Mouse (Mus musculus) skeletal muscle tissue, adult 2 months (tissue): Measurements from ENCODE around the gene Rpgrip1.

Source experiments
- DNase-seq: peaks from one replicate; pipeline ENCODE4 v3.0.0-alpha.2; 2012; ENCODE audit warnings: low read depth, low spot score

Rpgrip1 gene

DNA sequence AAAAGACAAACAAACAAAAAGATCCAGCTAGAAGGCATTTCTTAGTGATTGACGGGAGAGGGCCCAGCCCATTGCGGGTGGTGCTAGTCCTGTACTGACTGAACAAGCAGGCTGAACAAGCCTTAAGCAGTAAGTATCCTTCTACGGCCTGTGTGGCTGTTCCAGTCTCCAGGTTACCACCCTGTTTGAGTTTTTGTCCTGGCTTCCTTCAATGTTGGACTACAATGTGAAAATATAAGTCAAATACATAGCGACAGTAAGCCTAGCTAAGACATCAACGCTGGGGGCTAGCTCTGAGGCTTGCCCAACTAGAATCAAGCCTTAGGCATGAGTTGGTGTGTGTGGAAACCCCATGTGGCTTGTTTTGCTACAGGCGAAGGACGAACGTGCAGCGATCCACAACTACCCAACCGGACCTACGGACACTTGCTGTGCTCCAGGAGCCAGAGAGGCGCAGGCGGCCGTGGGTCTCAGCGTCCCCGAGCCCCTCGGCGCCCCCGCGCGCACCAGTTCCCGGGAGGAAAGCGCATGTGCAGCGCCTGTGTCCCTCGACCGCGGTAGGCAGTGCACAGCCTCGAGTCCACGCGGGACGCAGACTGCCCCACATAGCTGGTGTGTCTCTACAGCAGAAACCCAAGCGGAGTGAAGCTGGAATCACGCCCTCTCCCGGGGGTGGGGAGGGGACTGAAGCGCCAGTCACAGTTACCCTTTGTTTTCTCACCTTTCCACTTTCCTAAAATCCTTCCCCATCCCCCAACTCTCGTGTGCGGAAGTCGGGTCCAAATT is 8.5 kb downstream of the Rpgrip1 start:
- DNase-seq, result no peak

DNA sequence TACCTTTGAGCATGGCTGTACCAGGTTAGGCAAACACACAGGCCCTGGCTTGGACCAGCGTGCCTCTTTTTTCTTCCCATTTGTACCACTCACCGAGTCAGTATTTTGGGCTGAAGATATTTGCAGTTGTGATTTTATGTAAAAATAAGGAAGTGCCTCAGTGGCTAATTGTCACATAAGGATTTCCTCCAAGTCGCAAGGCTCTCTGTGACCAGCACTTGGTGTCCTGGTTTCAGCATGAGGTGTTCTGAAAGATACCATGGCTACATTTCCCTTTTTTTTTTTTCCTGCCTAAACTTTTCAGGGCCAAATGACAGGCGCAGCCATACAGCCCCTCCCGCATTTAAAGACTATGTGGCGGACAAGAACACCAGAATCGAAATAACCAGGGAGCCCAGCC is 9.7 kb downstream of the Rpgrip1 start:
- DNase-seq, result no peak

DNA sequence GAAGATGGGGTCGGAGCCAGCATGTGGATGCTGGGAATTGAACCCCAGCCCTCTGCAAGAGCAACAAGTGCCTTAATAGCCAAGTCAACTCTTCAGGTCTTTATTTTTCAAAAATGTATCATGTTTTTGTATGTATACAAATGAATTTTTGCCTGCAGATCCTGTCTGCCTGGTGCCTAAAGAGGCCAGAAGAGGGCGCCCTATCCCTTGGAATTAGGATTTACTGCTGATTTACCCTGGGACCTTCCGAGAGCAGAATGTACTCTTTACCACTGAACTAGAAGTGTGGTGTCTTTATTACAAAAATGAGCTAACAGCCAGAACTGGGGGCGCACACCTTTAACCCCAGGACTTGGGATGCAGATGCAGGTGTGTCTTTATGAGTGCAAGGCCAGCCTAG is 13.4 kb downstream of the Rpgrip1 start:
- peak; percentile 28 for DNase-seq

DNA sequence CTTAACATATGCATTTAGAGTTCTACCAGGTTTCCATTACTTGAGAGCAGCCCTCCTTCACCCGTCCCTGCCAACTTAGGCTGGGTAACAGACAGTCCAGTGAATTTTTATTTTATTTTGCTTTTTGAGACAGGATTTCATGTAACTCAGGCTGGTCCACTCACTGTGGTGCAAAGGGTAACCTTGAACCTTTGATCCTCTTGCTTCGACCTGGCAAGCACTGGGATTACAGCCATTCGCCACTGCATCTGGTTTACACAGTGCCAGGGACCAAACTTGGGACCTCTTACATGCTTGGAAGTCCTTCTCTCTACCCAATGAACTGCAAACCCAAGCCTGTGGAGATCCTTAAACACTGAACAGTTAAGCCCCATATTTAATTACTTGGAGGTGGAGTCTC is 14.1 kb downstream of the Rpgrip1 start:
- no peak for DNase-seq

DNA sequence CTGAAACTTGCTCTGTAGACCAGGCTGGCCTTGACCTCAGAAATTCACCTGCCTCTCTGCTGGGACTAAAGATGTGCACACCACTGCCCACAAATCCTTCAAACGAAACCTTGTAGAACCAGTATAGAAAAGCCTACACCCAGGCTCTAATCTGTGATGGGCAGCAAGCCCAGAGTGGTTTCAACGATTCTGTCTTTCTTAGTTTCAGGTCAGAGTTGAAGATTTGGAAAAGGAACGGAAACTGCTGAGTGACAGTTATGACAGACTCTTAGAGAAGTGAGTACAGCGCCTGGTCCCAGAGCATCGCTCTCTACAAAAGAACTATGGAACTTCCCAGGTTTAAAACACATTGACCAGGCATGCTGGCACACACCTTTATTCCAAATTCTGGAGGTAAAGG is 23.1 kb downstream of the Rpgrip1 start:
- DNase-seq, result no peak

DNA sequence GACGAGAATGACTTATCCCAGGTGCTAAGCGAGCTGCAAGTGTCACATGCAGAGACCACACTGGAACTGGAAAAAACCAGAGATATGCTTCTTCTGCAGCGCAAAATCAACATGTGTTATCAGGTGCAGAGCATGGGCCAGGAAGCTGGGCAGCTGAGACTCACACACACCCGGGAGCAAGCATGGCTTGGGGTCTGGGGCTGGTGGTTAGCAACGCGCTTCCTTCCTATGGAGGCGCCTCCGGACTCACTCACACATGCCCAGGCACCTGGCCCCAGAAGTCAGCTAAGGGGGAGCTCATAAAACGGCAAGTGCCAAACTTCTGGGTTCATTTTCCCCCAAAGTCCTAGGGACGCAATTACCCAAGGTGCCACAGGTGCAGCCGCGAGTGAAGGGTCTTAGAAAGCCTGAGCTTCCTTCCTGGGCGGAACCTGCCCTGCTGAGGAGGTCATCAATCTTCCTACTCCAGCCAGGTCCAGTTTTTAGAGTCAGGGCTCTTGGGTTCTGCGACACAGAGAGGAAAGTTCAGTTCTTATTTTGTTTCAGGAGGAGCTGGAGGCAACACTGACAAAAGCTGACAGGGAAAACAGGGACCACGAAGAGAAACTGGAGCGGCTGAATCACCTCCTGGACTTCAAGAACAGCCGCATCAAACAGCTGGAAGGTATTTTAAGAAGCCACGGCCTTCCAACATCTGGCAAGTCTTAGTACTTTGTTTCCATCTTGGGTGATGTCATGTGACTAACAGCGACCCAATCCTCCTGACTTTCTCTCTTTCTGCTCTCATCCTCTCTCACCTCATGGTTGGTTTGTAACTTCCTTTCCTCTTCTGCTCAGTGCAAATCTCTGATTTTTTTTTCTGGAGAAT is 30.3 kb downstream of the Rpgrip1 start:
- DNase-seq, result no peak

DNA sequence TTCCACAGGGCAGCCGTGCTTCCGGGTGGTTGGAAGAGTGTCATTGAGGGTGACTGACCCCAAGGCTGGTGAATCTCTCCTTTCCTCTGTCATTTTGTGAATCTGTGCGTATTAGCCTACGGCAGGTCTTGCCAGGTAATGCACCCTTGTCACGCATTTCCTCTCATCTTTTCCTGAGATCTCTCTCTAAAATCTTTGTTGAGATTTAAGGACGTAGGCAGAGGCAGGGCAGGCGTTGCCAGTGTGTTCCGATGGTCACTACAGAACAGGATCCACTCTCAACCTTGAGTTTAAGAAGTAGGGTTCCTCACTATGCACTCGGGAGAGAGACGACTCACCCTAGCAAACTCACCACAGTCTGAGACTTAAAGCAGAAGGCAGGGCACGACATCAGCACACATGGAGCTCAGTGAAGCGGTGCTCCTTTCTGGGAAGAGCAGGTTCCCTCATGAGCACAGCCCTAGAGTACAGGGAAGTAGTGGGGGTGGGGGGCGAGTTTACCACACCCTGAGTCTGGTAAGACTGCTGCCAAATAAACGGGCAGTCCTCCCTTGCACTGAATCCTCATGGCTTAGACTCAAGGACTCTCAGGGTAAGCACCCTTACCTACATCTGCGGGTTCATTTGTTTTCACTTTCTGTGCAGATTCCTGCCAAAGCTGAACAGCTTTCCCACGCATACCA is 31.1 kb downstream of the Rpgrip1 start:
- DNase-seq, result no peak

DNA sequence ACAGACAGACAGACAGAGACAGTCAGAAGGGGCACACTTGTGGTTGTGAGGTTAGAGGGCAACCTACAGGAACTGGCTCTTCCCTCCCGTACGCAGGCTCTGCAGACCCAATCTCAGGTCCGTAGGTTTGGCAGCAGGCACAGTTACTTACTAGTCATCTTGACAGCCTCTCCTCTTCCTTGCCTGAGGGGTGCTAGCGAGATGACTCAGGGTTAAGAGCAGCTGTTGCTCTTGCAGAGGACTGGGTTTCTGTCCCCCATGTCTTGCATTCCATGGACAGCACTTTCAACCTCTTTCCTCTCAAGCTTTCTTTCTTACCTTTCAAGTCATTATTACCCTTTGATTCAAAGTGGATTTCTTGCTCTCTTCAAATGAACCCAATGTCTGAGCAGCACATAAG is 33.7 kb downstream of the Rpgrip1 start:
- DNase-seq, result no peak

DNA sequence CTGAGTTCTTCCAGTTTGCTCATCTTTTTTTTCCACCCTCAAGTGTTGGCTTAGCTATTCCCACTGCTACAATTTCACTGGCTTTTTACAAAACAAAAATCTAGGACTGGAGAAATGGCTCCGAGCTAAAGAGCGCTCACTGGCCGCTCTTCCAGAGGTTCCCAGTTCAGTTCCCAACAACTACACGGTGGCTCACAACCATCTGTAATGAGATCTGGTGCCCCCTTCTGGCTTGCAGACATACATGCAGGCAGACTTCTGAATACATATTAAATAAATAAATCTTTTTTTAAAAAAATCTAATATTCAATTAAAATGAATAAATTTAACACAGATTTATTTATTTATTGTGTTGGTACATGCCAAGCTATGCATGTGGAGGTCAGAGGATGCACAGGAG is 36.0 kb downstream of the Rpgrip1 start:
- DNase-seq, result no peak

DNA sequence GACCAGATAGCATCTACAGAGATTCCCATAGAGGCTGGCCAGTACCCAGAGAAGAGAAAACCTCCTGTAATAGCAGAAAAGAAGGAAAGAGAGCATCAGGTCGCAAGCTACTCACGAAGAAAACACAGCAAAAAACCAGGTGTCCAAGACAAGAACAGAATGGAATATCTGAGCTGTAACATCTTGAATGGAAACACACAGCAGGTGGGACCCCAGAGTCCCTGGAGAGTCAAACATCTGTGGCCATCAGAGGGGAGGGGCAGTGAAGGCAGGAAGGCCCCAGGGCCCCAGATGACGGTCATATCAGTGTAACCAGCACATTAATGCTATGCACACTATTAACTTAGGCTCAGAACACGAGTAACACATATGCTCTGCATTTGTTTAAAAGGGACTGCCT is 39.4 kb downstream of the Rpgrip1 start:
- no peak for DNase-seq

DNA sequence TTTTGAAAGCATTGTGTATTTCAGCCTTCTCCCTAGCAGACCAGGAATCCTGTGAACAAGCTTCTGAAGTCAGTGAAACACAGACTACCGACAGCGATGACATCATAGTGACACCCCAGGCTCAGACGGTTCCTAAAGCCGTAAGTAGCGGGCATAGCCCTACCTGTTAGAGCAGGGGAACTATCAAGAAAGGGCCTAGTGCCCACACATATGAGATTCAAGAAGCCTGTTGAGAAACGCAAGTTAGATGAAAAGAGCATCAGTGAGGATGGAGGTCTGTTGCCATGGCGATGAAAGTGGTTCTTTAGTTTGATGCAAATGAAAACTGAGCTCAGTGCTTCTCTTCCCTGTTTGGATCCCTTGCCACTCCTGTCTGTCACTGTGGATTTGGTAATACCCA is 41.7 kb downstream of the Rpgrip1 start:
- DNase-seq, result no peak

DNA sequence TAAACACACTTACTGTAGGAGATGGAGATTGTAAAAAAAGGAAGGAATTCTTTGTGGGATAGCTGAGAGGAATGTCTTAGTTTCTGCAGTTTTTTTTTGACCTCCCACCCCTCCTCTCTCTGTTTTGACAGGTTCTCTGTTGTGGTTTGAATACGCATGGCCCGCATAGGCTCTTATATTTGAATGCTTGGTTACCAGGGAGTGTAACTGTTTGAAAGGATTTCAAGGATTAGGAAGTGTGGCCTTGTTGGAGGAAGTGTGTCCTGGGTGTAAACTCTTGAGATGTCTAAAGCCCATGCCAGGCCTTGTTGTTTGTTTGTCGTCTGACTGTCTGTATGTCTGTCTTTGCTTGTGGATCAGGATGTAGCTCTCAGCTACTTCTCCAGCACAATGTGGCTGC is 42.1 kb downstream of the Rpgrip1 start:
- DNase-seq, result no peak

DNA sequence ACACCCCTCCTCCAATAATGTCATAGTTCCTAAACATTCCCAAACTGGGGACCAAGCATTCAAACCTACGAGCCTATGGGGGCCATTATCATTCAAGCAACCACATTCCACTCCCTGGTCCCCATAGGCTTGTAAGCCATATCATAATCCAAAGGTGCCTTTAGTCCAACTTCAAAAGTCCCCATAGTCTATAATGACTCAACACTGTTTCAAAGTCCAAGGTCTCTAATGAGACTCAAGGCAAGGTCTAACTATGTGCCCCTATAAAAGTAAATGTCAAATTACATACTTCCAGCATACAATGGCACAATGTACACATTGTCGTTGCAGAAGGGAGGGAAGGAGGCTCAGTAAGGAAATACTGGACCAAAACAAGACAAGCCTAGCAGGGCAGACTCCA is 44.5 kb downstream of the Rpgrip1 start:
- DNase-seq, result no peak

DNA sequence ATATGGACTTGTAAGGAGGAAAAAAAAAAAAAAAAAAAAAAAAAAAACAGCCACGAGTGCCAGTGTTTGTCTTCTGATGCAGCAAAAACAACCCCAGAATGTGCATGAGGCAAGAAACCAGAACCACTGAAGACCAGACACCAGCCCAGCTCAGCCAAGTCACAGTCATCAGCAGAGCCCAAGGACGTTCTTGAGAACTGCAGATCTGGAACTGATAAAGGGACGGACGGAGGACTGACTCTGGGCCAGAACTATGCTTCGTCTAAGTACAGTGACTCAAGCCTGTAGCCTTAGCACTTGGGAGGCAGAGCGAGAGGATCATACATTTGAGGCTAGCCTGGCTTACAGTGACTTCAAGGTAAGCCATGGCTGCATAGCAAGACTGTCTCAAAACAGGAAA is 50.4 kb downstream of the Rpgrip1 start:
- no peak for DNase-seq

DNA sequence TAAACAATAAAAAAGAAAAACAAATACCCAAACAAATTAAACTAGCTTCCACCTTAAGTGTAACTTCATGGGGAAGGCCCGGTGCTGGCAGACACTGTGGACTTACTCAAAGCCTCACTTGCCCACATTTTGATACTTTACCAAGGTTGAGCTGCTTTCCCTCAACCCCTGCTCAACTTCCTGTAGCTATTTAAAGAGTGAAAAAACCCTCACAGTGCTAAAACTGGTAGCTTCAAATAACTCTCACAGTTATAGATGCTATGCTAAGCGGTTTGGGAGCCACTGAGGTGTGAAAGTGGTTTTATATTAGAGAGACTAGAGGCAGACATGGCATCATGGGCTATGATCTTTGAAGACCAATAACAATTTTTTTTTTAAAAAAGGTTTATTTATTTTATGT is 56.1 kb downstream of the Rpgrip1 start:
- no peak for DNase-seq

DNA sequence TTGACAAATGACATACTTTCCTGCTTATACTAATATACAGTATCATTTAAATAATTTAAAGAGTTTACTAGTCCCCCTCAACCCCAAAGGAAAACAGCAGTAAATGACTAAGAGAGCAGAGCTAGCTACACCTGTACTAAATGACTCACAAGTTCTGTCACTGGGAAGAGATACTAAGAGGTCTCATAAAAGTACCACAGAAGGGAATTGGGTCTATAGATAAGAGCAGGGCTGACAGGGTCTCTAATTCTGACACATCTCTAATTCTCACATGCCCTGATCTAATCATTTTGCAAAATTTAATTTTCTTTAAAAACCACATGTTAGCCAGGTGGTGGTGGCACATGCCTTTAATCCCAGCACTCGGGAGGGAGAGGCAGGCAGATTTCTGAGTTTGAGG is 78.3 kb downstream of the Rpgrip1 start:
- DNase-seq, result no peak

DNA sequence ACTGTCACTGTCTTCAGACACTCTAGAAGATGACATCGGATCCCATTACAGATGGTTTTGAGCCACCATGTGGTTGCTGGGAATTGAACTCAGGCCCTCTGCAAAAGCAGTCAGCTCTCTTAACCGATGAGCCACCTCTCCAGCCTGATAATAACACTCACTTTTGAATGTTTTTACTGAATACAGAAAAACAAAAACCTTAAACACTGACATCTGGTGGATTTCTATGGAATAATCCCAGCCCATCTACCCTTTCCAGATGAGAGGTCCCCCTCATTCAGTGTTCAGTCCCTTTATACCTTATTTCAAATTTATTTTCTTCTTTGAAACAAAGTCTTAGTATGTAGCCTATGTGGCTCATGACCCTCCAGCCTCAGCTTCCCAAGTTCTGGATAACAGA is 79.0 kb downstream of the Rpgrip1 start:
- no peak for DNase-seq

DNA sequence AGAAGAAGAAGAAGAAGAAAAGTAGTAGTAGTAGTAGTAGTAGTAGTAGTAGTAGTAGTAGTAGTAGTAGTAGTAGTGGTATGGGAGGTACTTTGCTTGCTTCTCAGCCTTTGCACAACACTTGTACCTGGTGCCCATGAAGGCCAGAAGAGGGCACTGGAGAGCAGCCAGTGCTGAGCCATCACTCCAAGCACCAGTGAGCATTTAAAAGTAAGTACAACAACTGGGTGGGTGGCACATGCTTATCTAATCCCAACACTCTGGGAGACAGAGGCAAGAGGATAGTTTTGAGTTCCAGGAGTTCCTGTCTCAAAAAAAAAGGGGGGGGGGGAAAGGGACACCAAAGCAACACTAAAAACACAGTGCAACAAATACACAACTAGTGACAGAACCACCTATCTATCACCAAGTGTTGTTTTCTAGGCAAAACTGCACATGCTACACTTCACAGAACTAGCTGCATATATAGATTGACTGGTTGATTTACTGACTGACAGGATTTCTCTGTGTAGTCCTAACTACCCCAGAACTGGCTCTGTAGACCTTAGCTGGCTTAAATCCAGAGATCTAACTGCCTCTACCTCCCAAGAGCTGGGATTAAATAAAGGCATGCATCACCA is 80.3 kb downstream of the Rpgrip1 start:
- no peak for DNase-seq

DNA sequence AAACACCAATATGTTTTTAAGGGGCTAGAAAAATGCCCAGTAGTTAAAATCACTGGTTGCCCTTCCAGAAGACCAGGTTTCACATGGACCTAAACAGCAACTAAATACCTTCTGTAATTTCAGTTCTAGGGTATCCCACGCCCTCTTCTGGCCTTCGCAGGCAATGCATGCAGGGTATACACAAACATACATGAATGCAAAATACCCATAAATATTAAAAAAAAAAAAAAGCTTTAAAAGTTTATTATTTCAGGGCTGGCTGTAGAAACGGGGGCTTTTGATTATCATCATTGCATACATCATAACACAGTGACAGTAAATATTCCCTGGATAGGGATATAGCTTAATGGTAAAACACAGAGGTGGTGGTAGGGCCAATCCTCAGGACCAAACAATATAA is 85.2 kb downstream of the Rpgrip1 start:
- no peak for DNase-seq

DNA sequence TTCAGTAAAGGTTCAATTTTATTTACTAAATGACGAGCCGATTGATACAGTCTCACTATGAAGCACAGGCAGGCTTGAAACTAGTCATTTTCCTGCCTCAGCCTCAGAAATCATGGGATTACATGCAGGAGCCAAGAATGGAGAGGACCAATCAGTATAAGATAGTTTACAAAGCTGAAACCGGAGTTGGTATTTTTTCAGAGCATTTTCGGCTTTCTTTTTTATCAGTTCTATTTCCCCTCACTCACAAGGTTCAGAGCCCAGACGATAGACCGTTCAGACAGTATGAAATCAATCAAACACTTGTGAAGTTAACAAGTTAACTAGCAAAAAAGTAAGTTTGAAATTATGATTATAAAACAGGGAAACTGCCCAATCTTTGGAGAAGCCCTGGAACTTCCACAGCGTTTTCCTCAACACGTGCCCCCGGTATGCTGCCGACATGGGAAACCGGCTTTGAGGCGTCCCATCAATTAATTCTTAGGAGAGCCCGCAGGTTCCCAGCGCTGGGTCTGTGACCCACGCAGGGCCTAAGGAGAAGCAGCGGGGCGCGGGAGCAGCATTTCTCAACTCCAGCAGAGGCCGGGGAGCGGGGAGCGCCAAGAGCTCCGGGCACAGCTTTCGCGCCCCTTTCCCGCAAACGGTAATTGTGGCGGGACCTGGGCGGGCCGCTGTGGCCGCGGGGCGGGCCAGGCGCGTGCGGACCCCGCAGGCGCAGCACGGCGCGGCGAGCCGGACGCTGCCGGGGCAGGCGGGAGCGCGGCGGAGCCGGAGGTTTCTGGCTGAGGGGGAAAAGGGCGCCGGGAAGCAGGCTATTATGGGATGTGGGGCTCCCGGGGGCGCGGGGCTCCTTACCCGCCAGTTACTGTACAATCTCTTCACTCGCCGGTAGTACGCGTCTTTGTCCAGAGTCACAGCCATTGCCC is 86.0 kb downstream of the Rpgrip1 start:
- DNase-seq, result no peak
